Mouse (Mus musculus) embryonic stem cell, embryonic (primary cell): ENCODE results near the gene Mthfd2l.

ENCODE experiments used
- CTCF ChIA-PET, 4 experiments: fragments of 300-600 bp in 2 of 4; fragments of 350-600 bp in 2 of 4; sonication (Branson Sonifier 250); formaldehyde crosslinking; loops; one replicate each; lab custom pipeline; 2022; ENCODE audit warnings: inconsistent platforms in 2 of 4; lab: Charles Lee
- POLR2A ChIA-PET, 4 experiments: fragments of 300-600 bp in 2 of 4; fragments of 350-600 bp in 2 of 4; sonication (Branson Sonifier 250); formaldehyde crosslinking; loops; one replicate each; lab custom pipeline; 2022; ENCODE audit warnings: antibody characterized with exemption in 4 of 4, inconsistent platforms in 1 of 4; lab: Charles Lee

The Mthfd2l gene

GRCm38 (mm10) chr5:90930971-90931851 lies at the start of gene Mthfd2l:
TSS of gene Mthfd2l (plus strand) at chr5:90931117.
- CTCF ChIA-PET: interaction anchor here in 2 of 4 experiments (0.6 to 1.4 kb wide), 4 partner anchors 29 to 342 kb away, joined by 3 read pairs; no protein-coding TSS in a partner anchor
- POLR2A ChIA-PET: interaction anchor here in 1 of 4 experiments (0.7 kb wide), 1 partner anchor 11 kb away, joined by 3 read pairs; no protein-coding TSS in a partner anchor

GRCm38 (mm10) chr5:90881682-90882081 lies 49.2 kb upstream of the Mthfd2l start:
- ChIA-PET POLR2A (no interaction called here), CTCF (no interaction called here)

- POLR2A ChIA-PET: no interaction called here
- CTCF ChIA-PET: interaction anchor here in 1 of 4 experiments (0.6 kb wide), 1 partner anchor 21 kb away, joined by 4 read pairs; no protein-coding TSS in a partner anchor
Measured at GRCm38 (mm10) chr5:90882146-90882545, 48.8 kb upstream of the Mthfd2l start.

GRCm38 (mm10) chr5:90884628-90885242 lies 46.2 kb upstream of the Mthfd2l start:
- POLR2A ChIA-PET: no interaction called here
- CTCF ChIA-PET: no interaction called here

GRCm38 (mm10) chr5:90888661-90889060 lies 42.3 kb upstream of the Mthfd2l start:
- POLR2A ChIA-PET: interaction anchor here in 1 of 4 experiments (0.6 kb wide), 1 partner anchor 47 kb away, joined by 3 read pairs; no protein-coding TSS in a partner anchor
- CTCF ChIA-PET: interaction anchor here in 1 of 4 experiments (0.5 kb wide), 1 partner anchor 10 kb away, joined by 3 read pairs; no protein-coding TSS in a partner anchor

GRCm38 (mm10) chr5:90890519-90891463 lies 40.1 kb upstream of the Mthfd2l start, which contains the start of gene Cxcl1:
TSS of gene Cxcl1 (plus strand) at chr5:90891241.
- ChIA-PET POLR2A (interaction anchor here in 2 of 4 experiments (0.6 to 2.9 kb wide), 5 partner anchors 9 to 1151 kb away, joined by 3 to 10 read pairs (median 5); partner anchors contain the start of genes Cxcl2 (in 1 of the 2) and Parm1 (in 1 of the 2)), CTCF (interaction anchor here (0.6 to 1.5 kb wide), 7 partner anchors 9 to 758 kb away, joined by 3 to 13 read pairs (median 3); no protein-coding TSS in a partner anchor)

- ChIA-PET POLR2A (interaction anchor here in 2 of 4 experiments (0.8 to 2.9 kb wide), 2 partner anchors 12 to 411 kb away, joined by 5 to 10 read pairs; partner anchors contain the start of gene Cxcl2 (in 1 of the 2)), CTCF (interaction anchor here (0.6 to 1.5 kb wide), 5 partner anchors 9 to 757 kb away, joined by 3 to 13 read pairs (median 3); no protein-coding TSS in a partner anchor)
Measured at GRCm38 (mm10) chr5:90891464-90891813, 39.5 kb upstream of the Mthfd2l start.

GRCm38 (mm10) chr5:90894231-90894630 lies 36.7 kb upstream of the Mthfd2l start:
- CTCF ChIA-PET: no interaction called here
- POLR2A ChIA-PET: no interaction called here

- CTCF ChIA-PET: no interaction called here
- POLR2A ChIA-PET: no interaction called here
Measured at GRCm38 (mm10) chr5:90897429-90897828, 33.5 kb upstream of the Mthfd2l start.

- POLR2A ChIA-PET: interaction anchor here in 1 of 4 experiments (1.0 kb wide), 1 partner anchor 9 kb away, joined by 3 read pairs; no protein-coding TSS in a partner anchor
- CTCF ChIA-PET: interaction anchor here in 1 of 4 experiments (1.5 kb wide), 1 partner anchor 9 kb away, joined by 5 read pairs; the partner anchor contains the start of gene Cxcl1
Measured at GRCm38 (mm10) chr5:90899308-90899707, 31.6 kb upstream of the Mthfd2l start.

GRCm38 (mm10) chr5:90900147-90900546 lies 30.8 kb upstream of the Mthfd2l start:
- CTCF ChIA-PET: interaction anchor here in 3 of 4 experiments (0.6 to 1.5 kb wide), 3 partner anchors 9 to 88 kb away, joined by 3 to 5 read pairs (median 4); partner anchors contain the start of gene Cxcl1 (in 2 of the 3)
- POLR2A ChIA-PET: interaction anchor here in 1 of 4 experiments (0.6 to 1.0 kb wide), 2 partner anchors 10 to 260 kb away, joined by 3 read pairs; partner anchors contain the start of gene Rassf6

GRCm38 (mm10) chr5:90900688-90901087 lies 30.2 kb upstream of the Mthfd2l start:
- POLR2A ChIA-PET: interaction anchor here in 1 of 4 experiments (0.6 kb wide), 1 partner anchor 260 kb away, joined by 3 read pairs; the partner anchor contains the start of gene Rassf6
- CTCF ChIA-PET: interaction anchor here in 2 of 4 experiments (1.1 to 1.5 kb wide), 2 partner anchors 10 kb away, joined by 3 to 5 read pairs; partner anchors contain the start of gene Cxcl1 (in 2 of the 2)

GRCm38 (mm10) chr5:90902380-90903260 lies 28.3 kb upstream of the Mthfd2l start:
- ChIA-PET CTCF (interaction anchor here (0.6 to 1.6 kb wide), 9 partner anchors 10 to 409 kb away, joined by 3 to 7 read pairs (median 3); partner anchors contain the start of genes Cxcl3 (in 1 of the 4) and Mthfd2l (in 1 of the 4)), POLR2A (interaction anchor here in 2 of 4 experiments (0.7 to 2.2 kb wide), 2 partner anchors 12 to 30 kb away, joined by 4 to 10 read pairs; partner anchors contain the start of gene Cxcl1 (in 1 of the 2))

- ChIA-PET CTCF (interaction anchor here (0.6 to 1.6 kb wide), 6 partner anchors 10 to 243 kb away, joined by 3 to 7 read pairs (median 4); partner anchors contain the start of gene Cxcl3 (in 1 of the 4)), POLR2A (interaction anchor here in 2 of 4 experiments (0.7 to 2.2 kb wide), 3 partner anchors 13 to 92 kb away, joined by 3 to 10 read pairs (median 4); partner anchors contain the start of gene Cxcl1 (in 1 of the 2))
Measured at GRCm38 (mm10) chr5:90903339-90904020, 27.4 kb upstream of the Mthfd2l start, which contains the start of gene Cxcl2. TSS of gene Cxcl2 (plus strand) at chr5:90903871.

GRCm38 (mm10) chr5:90908983-90909382 lies 21.9 kb upstream of the Mthfd2l start:
- CTCF ChIA-PET: no interaction called here
- POLR2A ChIA-PET: no interaction called here
